Comparison of ENCODE assay signal across 12 mouse cellular contexts in genomic region chr2:48449165-48449842, GRCm38 (mm10).
"Had no signal": no experiment of that assay in that cellular context is flagged by ENCODE, and none has a peak within 500 bp of the region (broad histone marks: within the 10 kb centered on the region; RNA-seq: fewer than 3 reads in every experiment).

No protein-coding gene starts in this region.

- H3K4me2 ChIP-seq: limb, embryonic 13.5 days had no signal

- H3K4me3 ChIP-seq: layer of hippocampus, adult 2 months; limb, embryonic 13.5 days; midbrain, embryonic 10.5 days; myocyte had no signal

- H3K36me3 ChIP-seq: limb, embryonic 13.5 days; midbrain, embryonic 10.5 days had no signal

- H3K27me3 ChIP-seq: limb, embryonic 13.5 days had no signal

- H3K27ac ChIP-seq: layer of hippocampus, adult 2 months; limb, embryonic 13.5 days; liver, embryonic 14.5 days; midbrain, embryonic 10.5 days; stomach, postnatal 0 days had no signal

- DNase-seq: kidney, postnatal 10 days; kidney, postnatal 4 days; lung, adult 2 months; lung, postnatal 10 days; midbrain, embryonic 14.5 days; thymus, postnatal 4 days had no signal

- H3K9me3 ChIP-seq: limb, embryonic 13.5 days; midbrain, embryonic 10.5 days had no signal

- H3K9ac ChIP-seq: limb, embryonic 13.5 days; liver, embryonic 14.5 days had no signal
